Mouse (Mus musculus) retina, postnatal 7 days (tissue): ENCODE results near the gene Agtpbp1.
"Not testable (repeated sequence)": the region's sequence is repeated elsewhere in the genome, so short reads cannot be mapped to it uniquely, and the experiment has no call there.

Experiments
- DNase-seq: peaks from one replicate; pipeline ENCODE4 v3.0.0-alpha.2; 2012; ENCODE audit warnings: low read depth, low spot score

The Agtpbp1 gene

GRCm38 (mm10) chr13:59584947-59585647, at the start of gene Agtpbp1, which contains the start of gene Naa35:
Gene Agtpbp1, minus strand, starts transcription at chr13:59585227.
Gene Naa35, plus strand, starts transcription at chr13:59585259.
- peak; percentile 99 for DNase-seq

GRCm38 (mm10) chr13:59634637-59635036, 49.6 kb upstream of the Agtpbp1 start:
- DNase-seq: no peak

GRCm38 (mm10) chr13:59626739-59627138, 41.7 kb upstream of the Agtpbp1 start:
- no peak for DNase-seq

- DNase-seq: no peak
These were observed 39.9 kb upstream of the Agtpbp1 start for GRCm38 (mm10) chr13:59624903-59625302.

GRCm38 (mm10) chr13:59624389-59624788, 39.4 kb upstream of the Agtpbp1 start:
- DNase-seq: no peak

GRCm38 (mm10) chr13:59621643-59622489, 36.8 kb upstream of the Agtpbp1 start:
- DNase-seq: no peak

GRCm38 (mm10) chr13:59618463-59618862, 33.4 kb upstream of the Agtpbp1 start:
- DNase-seq: no peak

- DNase-seq: no peak
These were observed 30.5 kb upstream of the Agtpbp1 start for GRCm38 (mm10) chr13:59615554-59615953.

- DNase-seq: no peak
These were observed 30.1 kb upstream of the Agtpbp1 start for GRCm38 (mm10) chr13:59615152-59615551.

GRCm38 (mm10) chr13:59613868-59614267, 28.8 kb upstream of the Agtpbp1 start:
- DNase-seq: no peak

GRCm38 (mm10) chr13:59610437-59610836, 25.4 kb upstream of the Agtpbp1 start:
- DNase-seq: no peak

GRCm38 (mm10) chr13:59609885-59610284, 24.9 kb upstream of the Agtpbp1 start:
- DNase-seq: no peak

- DNase-seq: no peak
These were observed 20.3 kb upstream of the Agtpbp1 start for GRCm38 (mm10) chr13:59605221-59605922.

- no peak for DNase-seq
These were observed 19.5 kb upstream of the Agtpbp1 start for GRCm38 (mm10) chr13:59604511-59604910.

- no peak for DNase-seq
These were observed 18.1 kb upstream of the Agtpbp1 start for GRCm38 (mm10) chr13:59603096-59603495.

GRCm38 (mm10) chr13:59592630-59593029, 7.6 kb upstream of the Agtpbp1 start:
- no peak for DNase-seq

GRCm38 (mm10) chr13:59592058-59592457, 7.0 kb upstream of the Agtpbp1 start:
- DNase-seq: not testable (repeated sequence)

- DNase-seq: no peak
These were observed 5.7 kb upstream of the Agtpbp1 start for GRCm38 (mm10) chr13:59590691-59591090.

GRCm38 (mm10) chr13:59589672-59590071, 4.6 kb upstream of the Agtpbp1 start:
- DNase-seq: no peak

GRCm38 (mm10) chr13:59587201-59587600, 2.2 kb upstream of the Agtpbp1 start:
- DNase-seq: no peak

- peak; percentile 16 for DNase-seq
These were observed 600 bp upstream of the Agtpbp1 start for GRCm38 (mm10) chr13:59585648-59586005.

GRCm38 (mm10) chr13:59584481-59584880, 546 bp downstream of the Agtpbp1 start:
- DNase-seq: no peak
